Mouse (Mus musculus) embryonic facial prominence, embryonic 11.5 days (tissue): ENCODE results near the gene Fosl2. TPM values are rescaled to one million over a fixed set of nuclear protein-coding genes. Genes with fewer than 3 reads are reported as not detected.

Source experiments
- ATAC-seq: fragments of 200-750 bp; cut with Nextera tagmentation; replicated peaks from 2 replicates; pipeline ENCODE4 v1.8.0; 2017; ENCODE audit warnings: low read depth; ENCODE audit not compliant: insufficient number of reproducible peaks, low FRiP score, low TSS enrichment
- DNase-seq: peaks from one replicate; pipeline ENCODE4 v3.0.0-alpha.2; 2015; ENCODE audit warnings: low spot score
- H3K27ac ChIP-seq: fragments of 300-500 bp; sonication (generic); replicated peaks from 2 replicates; pipeline ENCODE4 v1.5.1; 2014; ENCODE audit warnings: mild to moderate bottlenecking, low read depth, low read length, control low read depth
- H3K27me3 ChIP-seq: fragments of 300-500 bp; sonication (generic); 2 replicates; pipeline ENCODE4 v1.6.1; 2014; ENCODE audit warnings: mild to moderate bottlenecking, low read length, moderate library complexity, mixed read lengths; ENCODE audit not compliant: control insufficient read depth, insufficient read depth
- H3K36me3 ChIP-seq: fragments of 300-500 bp; sonication (generic); replicated peaks from 2 replicates; pipeline ENCODE4 v1.6.1; 2014; ENCODE audit warnings: low read depth, mild to moderate bottlenecking, low read length, moderate library complexity, mixed read lengths; ENCODE audit not compliant: control insufficient read depth, insufficient read depth
- H3K4me1 ChIP-seq: fragments of 300-500 bp; sonication (generic); 2 replicates; pipeline ENCODE4 v1.6.1; 2014; ENCODE audit warnings: low read length, mixed read lengths; ENCODE audit not compliant: control insufficient read depth, insufficient read depth
- H3K4me2 ChIP-seq: fragments of 300-500 bp; sonication (generic); 2 replicates; pipeline ENCODE4 v1.6.1; 2014; ENCODE audit warnings: low read depth, mild to moderate bottlenecking, control low read depth, low read length, moderate library complexity
- H3K4me3 ChIP-seq: fragments of 300-500 bp; sonication (generic); 2 replicates; pipeline ENCODE4 v1.5.1; 2014; ENCODE audit warnings: low read depth, low read length, control low read depth
- H3K9ac ChIP-seq: fragments of 300-500 bp; sonication (generic); replicated peaks from 2 replicates; pipeline ENCODE4 v1.6.1; 2014; ENCODE audit warnings: mild to moderate bottlenecking, control low read depth, low read length
- H3K9me3 ChIP-seq: fragments of 300-500 bp; sonication (generic); replicated peaks from 2 replicates; pipeline ENCODE4 v1.6.1; 2016; ENCODE audit warnings: mild to moderate bottlenecking, low read length, inconsistent platforms, mixed read lengths; ENCODE audit not compliant: control insufficient read depth
- WGBS: fragments of 180-500 bp; shearing (Covaris S2); extraction: QIAGEN DNeasy Blood & Tissue Kit; methylation state at CpG from one replicate; pipeline ENCODE4 v1.1.7; 2014; 5-methylcytosine and 5-hydroxymethylcytosine counted together
- polyA plus RNA-seq: library from polyadenylated mRNA; unstranded; fragments of >200 nt; fragmentation: Nextera tagmentation; extraction: Ambion mirVana; gene quantifications from 2 replicates; pipeline ENCODE4 v1.2.1, GENCODE M21; 2014

The Fosl2 gene
- polyA plus RNA-seq, 1 experiment from 2014 or later = 1.1 TPM

GRCm38 (mm10) chr5:32122363-32122762 lies 13.2 kb upstream of the Fosl2 start:
- H3K4me3 ChIP-seq = no peak overlapping the region
- ATAC-seq = no peak
- no peaks in the 10 kb centered on the region for H3K4me1 ChIP-seq
- H3K9me3 ChIP-seq = no peaks in the 10 kb centered on the region
- H3K27me3 ChIP-seq = no peaks in the 10 kb centered on the region
- H3K4me2 ChIP-seq = no peak overlapping the region
- DNase-seq = no peak
- H3K27ac ChIP-seq = no peak overlapping the region
- no peaks in the 10 kb centered on the region for H3K36me3 ChIP-seq
- H3K9ac ChIP-seq = no peak overlapping the region
- WGBS = 91% methylated on average over 5 of the region's 5 CpGs

- H3K4me3 ChIP-seq = no peak overlapping the region
- 77% methylated on average over 6 of the region's 6 CpGs for WGBS
These were observed 10.6 kb upstream of the Fosl2 start for GRCm38 (mm10) chr5:32124957-32125356.

GRCm38 (mm10) chr5:32127226-32127625 lies 8.4 kb upstream of the Fosl2 start:
- no peak overlapping the region for H3K27ac ChIP-seq
- no peak overlapping the region for H3K4me3 ChIP-seq
- no peaks in the 10 kb centered on the region for H3K9me3 ChIP-seq
- ATAC-seq (no peak), DNase-seq (no peak)
- no peaks in the 10 kb centered on the region for H3K4me1 ChIP-seq
- H3K36me3 ChIP-seq = no peaks in the 10 kb centered on the region
- H3K27me3 ChIP-seq = peaks cover 6% of the 10 kb centered on the region; the same call in 1 of the 2 replicates
- no peak overlapping the region for H3K4me2 ChIP-seq
- H3K9ac ChIP-seq = no peak overlapping the region
- WGBS = 85% methylated on average over 3 of the region's 3 CpGs

More at GRCm38 (mm10) chr5:32124957-32125356, 10.6 kb upstream of the Fosl2 start:
- no peak for DNase-seq
- Histone ChIP-seq H3K9me3 (no peaks in the 10 kb centered on the region), H3K27ac (no peak overlapping the region), H3K4me1 (no peaks in the 10 kb centered on the region), H3K4me2 (no peak overlapping the region), H3K9ac (no peak overlapping the region), H3K27me3 (no peaks in the 10 kb centered on the region), H3K36me3 (no peaks in the 10 kb centered on the region)
- ATAC-seq = no peak

- WGBS = 49% methylated on average over 3 of the region's 3 CpGs
- ATAC-seq (no peak), DNase-seq (no peak)
- Histone ChIP-seq H3K9me3 (no peaks in the 10 kb centered on the region), H3K27ac (no peak overlapping the region), H3K9ac (no peak overlapping the region), H3K36me3 (no peaks in the 10 kb centered on the region), H3K4me2 (no peak overlapping the region), H3K4me3 (no peak overlapping the region), H3K27me3 (peaks cover 6% of the 10 kb centered on the region; the same call in 1 of the 2 replicates), H3K4me1 (no peaks in the 10 kb centered on the region)
These were observed 7.7 kb upstream of the Fosl2 start for GRCm38 (mm10) chr5:32127927-32128326.

- under 1% methylated on average over 46 of the region's 48 CpGs for WGBS
These were observed 2.6 kb upstream of the Fosl2 start for GRCm38 (mm10) chr5:32132971-32133501.

GRCm38 (mm10) chr5:32133549-32134004 lies 2.0 kb upstream of the Fosl2 start:
- Histone ChIP-seq H3K4me3 (peak overlapping the region; percentile 48), H3K9ac (peak overlapping the region; percentile 67), H3K36me3 (no peaks in the 10 kb centered on the region), H3K4me2 (peak overlapping the region; percentile 96), H3K27ac (0 out of 2 replicates have a peak overlapping the region, but pooled peaks have one; percentile 31), H3K27me3 (peaks cover 13% of the 10 kb centered on the region), H3K9me3 (no peaks in the 10 kb centered on the region), H3K4me1 (no peaks in the 10 kb centered on the region; the same call in 1 of the 2 replicates)
- peak; percentile 53 for DNase-seq
- ATAC-seq = no peak
- under 1% methylated on average over 20 of the region's 20 CpGs for WGBS

More at GRCm38 (mm10) chr5:32132971-32133501, 2.6 kb upstream of the Fosl2 start:
- DNase-seq = peak; percentile 67
- no peak for ATAC-seq
- H3K9me3 ChIP-seq = no peaks in the 10 kb centered on the region
- H3K4me2 ChIP-seq = peak overlapping the region; percentile 96
- no peaks in the 10 kb centered on the region for H3K36me3 ChIP-seq
- peaks cover 13% of the 10 kb centered on the region for H3K27me3 ChIP-seq
- H3K4me3 ChIP-seq = peak overlapping the region; percentile 48
- peak overlapping the region; percentile 67 for H3K9ac ChIP-seq
- peak overlapping the region; percentile 31; the same call in 1 of the 2 replicates for H3K27ac ChIP-seq
- H3K4me1 ChIP-seq = no peaks in the 10 kb centered on the region; the same call in 1 of the 2 replicates

- Histone ChIP-seq H3K27ac (no peak overlapping the region), H3K36me3 (no peaks in the 10 kb centered on the region), H3K27me3 (peaks cover 13% of the 10 kb centered on the region), H3K9me3 (no peaks in the 10 kb centered on the region), H3K4me3 (peak overlapping the region; percentile 48), H3K4me2 (peak overlapping the region; percentile 96), H3K9ac (no peak overlapping the region), H3K4me1 (no peaks in the 10 kb centered on the region; the same call in 1 of the 2 replicates)
- ATAC-seq (no peak), DNase-seq (peak; percentile 30)
- WGBS = 2% methylated on average over 21 of the region's 21 CpGs
These were observed 1.4 kb upstream of the Fosl2 start for GRCm38 (mm10) chr5:32134051-32134732.

GRCm38 (mm10) chr5:32134903-32135335 lies 682 bp upstream of the Fosl2 start:
- Histone ChIP-seq H3K4me2 (peak overlapping the region; percentile 96), H3K4me1 (no peaks in the 10 kb centered on the region; the same call in 1 of the 2 replicates), H3K27ac (peak overlapping the region; percentile 83), H3K9ac (peak overlapping the region; percentile 40), H3K4me3 (peak overlapping the region; percentile 48), H3K27me3 (peaks cover 13% of the 10 kb centered on the region), H3K36me3 (no peaks in the 10 kb centered on the region), H3K9me3 (no peaks in the 10 kb centered on the region)
- under 1% methylated on average over 34 of the region's 54 CpGs for WGBS
- ATAC-seq (peak; percentile 58), DNase-seq (no peak)
